Mouse (Mus musculus) cerebral cortex, adult 2 months (tissue): ENCODE data around the gene Pla2g2c.

Source experiments
- WGBS: fragments of 180-500 bp; shearing (Covaris S2); methylation state at CpG from one replicate; pipeline ENCODE4 v1.1.7; 2018; 5-methylcytosine and 5-hydroxymethylcytosine counted together

Gene Pla2g2c

DNA sequence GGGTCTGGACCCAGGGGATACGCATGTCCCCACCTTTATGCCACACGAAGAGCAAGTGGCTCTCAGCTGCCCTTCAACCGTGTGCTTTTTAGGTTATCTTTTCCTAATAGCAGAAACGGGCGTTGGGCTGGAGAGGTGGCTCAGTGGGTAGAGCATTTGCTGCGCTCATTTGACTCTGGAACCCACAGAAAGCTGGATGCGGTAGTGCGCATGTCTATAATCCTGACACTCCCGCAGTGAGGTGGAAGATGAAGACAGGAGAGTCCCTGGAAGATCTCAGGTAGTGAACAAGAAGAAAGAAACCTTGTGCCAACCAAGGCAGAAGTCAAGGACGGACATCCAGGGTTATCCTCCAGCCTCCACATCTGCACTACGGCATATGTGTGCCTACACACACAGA lies 15.3 kb upstream of the Pla2g2c start:
- WGBS: 89% methylated on average over 11 of the region's 11 CpGs

DNA sequence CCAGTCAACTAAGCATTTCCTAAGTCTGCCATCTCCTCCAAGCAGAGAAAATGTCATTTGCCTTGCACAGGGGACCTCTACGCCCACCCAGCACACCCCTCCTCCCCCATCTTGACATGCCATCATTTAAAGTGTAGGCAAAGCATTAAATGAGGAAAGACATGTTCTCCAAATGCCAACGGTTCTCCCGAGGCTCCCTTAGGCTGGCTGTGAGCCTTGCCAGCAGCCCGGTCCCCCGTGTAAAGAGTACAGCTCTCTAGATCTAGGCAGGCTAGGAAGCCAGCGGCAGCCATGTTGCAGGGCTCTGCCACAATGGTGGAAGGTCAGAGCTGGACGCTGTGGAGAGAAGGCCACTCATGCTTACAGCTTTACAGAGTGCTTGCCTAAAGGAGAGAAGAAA lies 14.6 kb upstream of the Pla2g2c start:
- 44% methylated on average over 7 of the region's 7 CpGs for WGBS

DNA sequence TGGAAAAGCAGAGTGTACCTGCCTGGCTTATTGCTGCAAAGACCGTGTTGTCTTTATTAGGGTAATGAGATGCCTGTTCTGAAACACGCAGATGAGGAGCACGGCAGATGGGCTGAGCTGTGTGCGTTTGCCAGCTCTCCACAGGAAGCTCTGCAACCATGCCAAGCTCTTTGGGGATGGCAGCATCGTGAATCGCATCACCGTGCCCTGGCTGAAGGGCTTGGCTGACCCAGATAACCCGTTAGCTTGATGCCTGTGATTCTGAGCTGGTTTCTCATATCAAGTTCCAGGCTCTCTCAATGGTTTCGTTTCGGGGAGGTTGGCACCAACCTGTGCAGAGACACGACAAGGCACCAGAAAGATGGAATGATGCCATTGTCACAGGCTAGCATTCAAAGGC lies 14.0 kb upstream of the Pla2g2c start:
- WGBS: 34% methylated on average over 11 of the region's 11 CpGs

- 58% methylated on average over 17 of the region's 17 CpGs for WGBS
Observed at GRCm38 (mm10) chr4:138711051-138711820, 13.4 kb upstream of the Pla2g2c start.

- 95% methylated on average over 11 of the region's 11 CpGs for WGBS
Observed at GRCm38 (mm10) chr4:138712096-138712495, 12.5 kb upstream of the Pla2g2c start.

- 73% methylated on average over 8 of the region's 8 CpGs for WGBS
Observed at GRCm38 (mm10) chr4:138712621-138713020, 12.0 kb upstream of the Pla2g2c start.

GRCm38 (mm10) chr4:138714186-138714585 lies 10.4 kb upstream of the Pla2g2c start:
- 76% methylated on average over 1 of the region's 1 CpGs for WGBS

DNA sequence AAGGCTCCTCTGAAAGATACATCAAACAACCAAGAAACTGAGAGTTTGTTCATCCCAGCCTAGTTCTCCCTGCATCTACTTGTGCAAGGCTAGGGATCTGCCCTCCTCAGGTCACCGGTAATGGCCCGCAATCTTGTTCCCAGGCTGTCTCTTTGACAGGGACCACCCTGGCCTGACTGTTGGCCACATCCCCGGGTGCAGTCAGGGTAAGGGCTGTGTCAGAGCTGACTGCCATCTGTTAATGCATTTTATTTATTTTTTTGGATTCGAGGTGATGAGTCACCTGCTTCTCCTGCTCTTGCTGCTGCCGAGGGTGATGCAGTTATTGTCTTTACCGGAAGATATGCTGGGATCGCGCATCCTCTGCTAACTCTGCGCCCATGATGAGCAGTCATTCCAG lies 7.9 kb upstream of the Pla2g2c start:
- 75% methylated on average over 9 of the region's 9 CpGs for WGBS

DNA sequence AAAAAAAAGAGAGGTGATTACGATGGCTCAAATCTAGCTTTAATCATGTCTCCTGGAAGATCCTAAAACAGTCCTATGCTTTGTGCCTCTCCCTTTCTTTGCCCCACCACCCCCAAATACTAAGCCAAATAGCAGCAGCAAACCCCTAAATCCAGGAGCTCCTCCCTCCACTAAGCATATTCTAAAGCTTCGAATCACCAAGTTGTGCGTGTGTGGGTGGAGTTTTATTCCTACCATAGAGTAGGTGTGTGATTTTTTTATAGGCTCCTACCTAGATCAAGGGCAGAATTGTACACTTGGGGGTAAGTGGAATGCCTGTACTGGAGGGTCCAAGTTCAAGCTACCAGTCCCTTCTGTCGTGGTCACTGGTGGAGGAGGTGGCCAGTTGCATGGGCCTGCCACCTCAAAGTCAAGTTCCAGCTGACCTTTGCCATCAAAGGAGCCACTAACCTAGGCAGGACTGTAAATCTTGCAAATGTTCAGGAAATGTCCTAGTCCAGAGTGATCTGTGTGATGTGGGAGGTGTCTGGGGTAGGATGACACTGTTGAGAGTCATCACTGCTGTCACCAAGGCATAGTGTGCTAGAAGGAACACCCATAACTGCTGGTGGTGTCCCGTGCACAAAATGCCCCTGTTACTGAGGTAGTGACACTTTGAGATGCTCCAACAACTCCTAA lies 5.9 kb upstream of the Pla2g2c start:
- 52% methylated on average over 5 of the region's 5 CpGs for WGBS

GRCm38 (mm10) chr4:138719264-138719596 lies 5.4 kb upstream of the Pla2g2c start:
- WGBS: 64% methylated on average over 5 of the region's 5 CpGs

DNA sequence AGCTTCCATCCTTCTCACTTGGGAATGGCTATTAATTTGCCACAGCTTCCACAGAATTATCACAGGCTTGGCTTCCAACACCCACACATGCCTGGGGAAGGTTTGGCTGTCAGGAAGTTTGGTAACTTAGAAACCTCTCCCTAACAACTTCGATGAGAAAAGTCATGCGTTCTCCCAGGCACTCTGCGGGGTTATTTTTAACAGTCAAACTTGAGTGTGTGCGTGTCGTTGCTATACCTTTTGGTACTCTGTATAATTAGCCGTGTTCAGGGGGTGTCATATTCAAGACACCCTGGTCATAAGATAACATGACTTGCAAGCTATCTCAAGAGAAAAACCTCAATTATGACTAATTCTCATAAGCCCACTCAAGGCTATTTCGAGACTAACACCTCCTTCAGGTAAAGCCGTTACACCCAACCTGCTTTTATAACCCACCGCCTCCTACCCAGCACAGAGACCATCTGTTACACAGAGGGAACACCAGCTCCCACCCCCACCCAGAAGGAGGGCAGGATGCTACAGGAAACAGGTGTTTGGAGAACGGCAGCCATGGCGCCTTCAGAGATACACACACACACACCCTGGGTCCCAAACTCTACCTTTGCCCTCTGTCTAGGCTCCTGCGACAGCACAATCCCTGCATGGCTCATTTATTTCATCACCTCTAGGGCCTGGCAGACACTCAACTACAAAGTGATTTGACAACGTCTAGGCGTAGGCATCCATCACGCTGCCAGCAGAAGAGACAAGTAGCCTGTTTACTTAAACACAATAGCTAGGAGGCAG lies 905 bp upstream of the Pla2g2c start:
- WGBS: 36% methylated on average over 15 of the region's 15 CpGs

- WGBS: 8% methylated on average over 13 of the region's 13 CpGs
Observed at GRCm38 (mm10) chr4:138725127-138725461, 502 bp downstream of the Pla2g2c start.

GRCm38 (mm10) chr4:138725751-138726150 lies 1.2 kb downstream of the Pla2g2c start:
- WGBS: 57% methylated on average over 5 of the region's 5 CpGs

- WGBS: 52% methylated on average over 9 of the region's 9 CpGs
Observed at GRCm38 (mm10) chr4:138729018-138729703, 4.6 kb downstream of the Pla2g2c start.

DNA sequence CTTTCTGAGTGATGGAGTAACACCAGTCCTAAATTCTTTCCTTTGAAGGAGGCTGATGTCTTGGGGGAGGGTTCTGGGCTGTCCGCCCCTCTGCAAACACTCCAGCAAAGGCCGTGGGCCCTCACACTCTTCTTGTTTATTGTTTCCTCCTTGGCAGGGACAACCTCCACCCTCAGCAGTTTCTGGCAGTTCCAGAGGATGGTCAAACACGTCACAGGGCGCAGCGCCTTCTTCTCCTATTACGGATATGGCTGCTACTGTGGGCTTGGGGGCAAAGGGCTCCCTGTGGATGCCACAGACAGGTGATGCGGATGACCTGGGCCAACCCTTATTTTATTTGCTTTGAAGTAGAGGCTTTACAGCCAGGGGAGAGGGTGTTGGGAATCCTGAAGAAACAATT lies 9.5 kb downstream of the Pla2g2c start:
- 75% methylated on average over 7 of the region's 7 CpGs for WGBS

GRCm38 (mm10) chr4:138734863-138735262 lies 10.3 kb downstream of the Pla2g2c start:
- WGBS: 73% methylated on average over 4 of the region's 4 CpGs

DNA sequence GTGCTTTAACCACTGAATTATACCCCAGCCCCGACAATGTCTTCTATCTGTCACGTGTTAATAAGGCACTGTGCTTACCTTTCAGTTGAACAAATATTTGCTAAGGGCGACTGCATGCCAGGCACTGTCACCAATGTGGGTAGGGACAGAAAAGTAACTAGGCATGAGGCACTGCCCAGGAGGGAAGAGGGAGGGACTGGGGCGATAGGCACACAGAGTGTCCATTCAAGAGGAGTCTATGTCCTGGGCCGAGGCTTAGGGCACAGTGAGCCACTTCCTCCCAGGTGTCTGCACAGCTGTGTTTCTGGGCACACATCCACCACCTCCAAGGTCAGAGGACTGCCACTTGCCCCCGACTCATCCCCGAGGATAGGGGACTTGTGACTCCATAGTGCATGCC lies 12.4 kb downstream of the Pla2g2c start, which contains the start of gene Ubxn10:
Gene Ubxn10 (minus strand): TSS at position 137 of the 400 bp plus-strand sequence.
- 70% methylated on average over 7 of the region's 7 CpGs for WGBS

DNA sequence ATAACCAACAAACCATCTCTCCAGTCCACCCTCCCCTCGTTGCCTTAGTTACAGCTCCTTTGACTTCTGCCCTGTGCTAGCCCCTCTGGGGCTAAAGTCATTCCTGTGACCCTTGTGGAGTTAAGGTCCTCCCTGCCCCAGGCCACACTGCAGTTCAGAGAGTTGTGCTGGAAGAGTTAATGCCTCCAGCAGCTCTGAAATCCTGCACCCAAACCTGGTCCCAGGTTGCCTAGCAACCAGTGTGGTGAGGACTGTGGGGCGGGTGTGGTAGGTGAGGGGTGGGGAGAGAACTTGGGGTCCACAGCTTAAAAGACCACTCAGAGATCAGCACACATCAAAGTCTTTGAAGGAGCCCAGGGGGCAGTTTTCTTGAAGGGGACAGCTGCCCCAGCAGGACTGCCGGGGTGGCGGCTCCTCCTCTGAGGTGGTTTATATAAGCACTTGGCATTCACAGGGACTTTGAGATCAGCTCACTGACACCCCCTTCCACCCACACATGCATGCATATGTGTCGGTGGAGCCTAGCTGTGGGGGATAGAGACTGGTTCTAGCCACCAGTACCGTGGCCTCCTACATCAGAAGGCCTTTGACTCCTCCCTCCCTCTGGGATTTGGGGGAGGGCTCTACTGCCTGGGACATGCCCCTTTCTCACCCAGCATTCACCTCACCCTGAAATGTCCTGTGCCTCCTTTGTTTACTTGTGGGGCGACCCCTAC lies 14.7 kb downstream of the Pla2g2c start:
- WGBS: 40% methylated on average over 7 of the region's 7 CpGs

DNA sequence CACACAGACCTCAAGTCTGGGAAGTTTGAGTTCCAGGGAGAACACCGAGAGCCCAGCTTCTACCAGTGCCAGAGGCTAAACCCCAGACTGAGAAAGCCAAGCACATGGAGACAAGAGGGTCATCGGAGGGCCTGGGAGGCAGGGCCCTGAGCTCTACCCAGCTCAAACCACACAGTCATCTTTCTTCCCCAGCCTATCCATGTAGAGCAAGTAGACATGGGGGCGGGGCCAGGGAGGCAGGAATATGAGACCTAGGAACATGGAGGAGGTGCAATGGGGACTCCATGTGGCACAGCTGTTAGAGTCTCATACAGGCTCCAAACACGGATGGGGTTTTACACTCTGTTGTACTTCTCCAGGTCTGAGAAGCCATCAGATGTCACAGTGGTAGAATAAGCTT lies 21.3 kb downstream of the Pla2g2c start:
- WGBS: 73% methylated on average over 4 of the region's 4 CpGs

DNA sequence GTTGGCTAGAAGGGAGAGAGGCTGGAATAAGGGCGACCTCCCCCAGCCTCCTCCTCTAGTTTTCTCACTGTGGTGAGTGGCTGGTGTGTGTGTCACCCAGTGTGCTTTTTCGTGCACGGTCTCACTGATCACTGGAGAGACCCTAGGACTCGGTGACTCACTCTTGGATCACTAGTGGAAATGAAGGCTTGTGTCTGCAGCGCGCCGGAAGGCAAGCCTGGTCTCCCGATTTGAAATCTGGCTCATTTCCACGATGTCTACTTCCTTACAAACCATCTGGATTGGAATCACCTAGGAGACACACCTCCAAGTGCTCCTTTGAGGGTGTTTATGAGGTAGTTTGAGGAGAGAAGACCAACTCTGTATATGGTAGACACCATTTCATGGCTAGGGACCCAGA lies 22.3 kb downstream of the Pla2g2c start:
- 54% methylated on average over 9 of the region's 9 CpGs for WGBS

GRCm38 (mm10) chr4:138747851-138748250 lies 23.3 kb downstream of the Pla2g2c start:
- 34% methylated on average over 10 of the region's 10 CpGs for WGBS
